In the genomic region with DNA sequence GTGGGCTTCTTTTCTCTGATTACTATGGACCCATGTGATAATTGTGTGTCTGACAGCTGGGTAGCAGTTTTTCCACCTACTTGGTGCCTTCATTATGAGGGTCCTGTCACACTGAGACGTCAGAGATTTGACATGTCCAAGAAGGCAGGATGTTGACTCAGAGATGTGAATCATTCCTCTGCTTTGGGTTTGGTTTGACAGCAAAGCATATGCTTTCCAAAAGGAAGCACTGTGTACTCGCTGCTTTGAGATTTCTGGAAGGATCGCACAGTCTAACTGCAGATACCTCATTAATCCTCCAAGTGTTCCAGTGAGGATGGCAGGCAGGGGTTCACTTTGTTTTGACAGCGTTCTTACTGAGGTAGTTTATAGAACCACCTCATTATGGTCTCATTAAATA, we compare ENCODE assay signal across 26 mouse cellular contexts.
A peak's percentile ranks its signal among the peaks of the same experiment; 100 is the strongest.
DNase-seq lines count a peak whose midpoint lies in the region; ATAC-seq and TF ChIP-seq lines count a peak whose summit lies in the region.
"Had no signal": no experiment of that assay in that cellular context is flagged by ENCODE, and none has a peak within 500 bp of the region (broad histone marks: within the 10 kb centered on the region; RNA-seq: fewer than 3 reads in every experiment).

No protein-coding gene starts in this region.

- peak; percentile 57; the same call in 1 of the 2 replicates for ATAC-seq in frontal cortex, adult (ENCODE audit: low TSS enrichment)
- no peak for ATAC-seq in lung, postnatal 0 days
- ATAC-seq: CD4-positive, CD25-positive, alpha-beta regulatory T cell, adult 4 months; forebrain, embryonic 15.5 days had no signal

- no peak overlapping the region for H3K27ac ChIP-seq in lung, postnatal 0 days (ENCODE audit: low read length)
- H3K27ac ChIP-seq: embryonic facial prominence, embryonic 10.5 days; embryonic facial prominence, embryonic 13.5 days; forebrain, embryonic 12.5 days; forebrain, embryonic 15.5 days; gastrocnemius, adult 2 months; hindbrain, embryonic 12.5 days; hindbrain, embryonic 15.5 days had no signal

- H3K4me1 ChIP-seq in lung, postnatal 0 days (ENCODE audit: insufficient read depth, low read depth, low read length), result no peaks in the 10 kb centered on the region
- H3K4me1 ChIP-seq: embryonic facial prominence, embryonic 10.5 days; embryonic facial prominence, embryonic 13.5 days; forebrain, embryonic 12.5 days; forebrain, embryonic 15.5 days; hindbrain, embryonic 12.5 days; hindbrain, embryonic 15.5 days had no signal

- 44% methylated on average over 4 of the region's 4 CpGs for WGBS in lung, postnatal 0 days

- H3K4me3 ChIP-seq in lung, postnatal 0 days (ENCODE audit: low read depth, low read length), result no peak overlapping the region
- H3K4me3 ChIP-seq: embryonic facial prominence, embryonic 10.5 days; embryonic facial prominence, embryonic 13.5 days; erythroblast, embryonic 14.5 days; forebrain, embryonic 12.5 days; forebrain, embryonic 15.5 days; gastrocnemius, adult 2 months; hindbrain, embryonic 12.5 days; hindbrain, embryonic 15.5 days had no signal

- TF ChIP-seq CTCF in lung, postnatal 0 days (IDR thresholded peaks at IDR 0.05), result no peak

- no peak overlapping the region for H3K9ac ChIP-seq in lung, postnatal 0 days (replicated peaks; ENCODE audit: low read depth)
- H3K9ac ChIP-seq: embryonic facial prominence, embryonic 13.5 days; forebrain, embryonic 12.5 days; forebrain, embryonic 15.5 days; hindbrain, embryonic 12.5 days; hindbrain, embryonic 15.5 days had no signal

- no peaks in the 10 kb centered on the region for H3K9me3 ChIP-seq in lung, postnatal 0 days (ENCODE audit: low read length)
- H3K9me3 ChIP-seq: embryonic facial prominence, embryonic 10.5 days; forebrain, embryonic 15.5 days; hindbrain, embryonic 12.5 days; hindbrain, embryonic 15.5 days had no signal

- TF ChIP-seq EP300 in lung, postnatal 0 days (IDR thresholded peaks at IDR 0.05), result no peak

- DNase-seq in frontal cortex, postnatal 10 days (ENCODE audit: low spot score in 2 of 2), result no peak
- DNase-seq in lung, postnatal 0 days (ENCODE audit: low spot score), result peak; percentile 13
- DNase-seq in lung, postnatal 36 days, result no peak
- peak; percentile 56 for DNase-seq in brain, adult 2 months (ENCODE audit: low read depth, low spot score)
- no peak for DNase-seq in yolk sac, embryonic 10.5 days (ENCODE audit: low spot score)
- DNase-seq: adrenal gland, adult 2 months; adrenal gland, postnatal 14 days; B cell, adult 2 months; cerebellum, adult 11-12 months; cerebellum, adult 8-10 months; cerebellum, postnatal 10 days; cerebellum, postnatal 36 days; embryo, embryonic 11 days; gastrocnemius, adult 2 months; gastrocnemius, postnatal 14 days; heart, adult 11 months had no signal

- H3K36me3 ChIP-seq in lung, postnatal 0 days (ENCODE audit: insufficient read depth, low read length), result no peaks in the 10 kb centered on the region
- H3K36me3 ChIP-seq: embryonic facial prominence, embryonic 10.5 days; embryonic facial prominence, embryonic 13.5 days; forebrain, embryonic 12.5 days; forebrain, embryonic 15.5 days; hindbrain, embryonic 12.5 days; hindbrain, embryonic 15.5 days had no signal

- H3K4me2 ChIP-seq in lung, postnatal 0 days (replicated peaks; ENCODE audit: low read depth, low read length), result no peak overlapping the region
- H3K4me2 ChIP-seq: embryonic facial prominence, embryonic 13.5 days; forebrain, embryonic 12.5 days; forebrain, embryonic 15.5 days; heart, embryonic 11.5 days; hindbrain, embryonic 12.5 days; hindbrain, embryonic 15.5 days had no signal

- H3K27me3 ChIP-seq in lung, postnatal 0 days (replicated peaks; ENCODE audit: insufficient read depth, low read length), result no peaks in the 10 kb centered on the region
- H3K27me3 ChIP-seq: embryonic facial prominence, embryonic 13.5 days; forebrain, embryonic 12.5 days; forebrain, embryonic 15.5 days; hindbrain, embryonic 12.5 days; hindbrain, embryonic 15.5 days had no signal

Comparison
In these comparisons a context has a peak if more than half of its experiments do, and no peak if none do; other contexts are left out.
1. DNase-seq: peak in lung, postnatal 0 days (single experiment) and brain, adult 2 months (single experiment); none in frontal cortex, postnatal 10 days (0 of 2), lung, postnatal 36 days (single experiment) and yolk sac, embryonic 10.5 days (single experiment).